Mouse (Mus musculus): ENCODE measurements around the gene Gpr4. TPM values are rescaled to one million over a fixed set of nuclear protein-coding genes. Genes with fewer than 3 reads are reported as not detected.
A peak's percentile ranks its signal among the peaks of the same experiment; 100 is the strongest.

Gene Gpr4
- total RNA-seq, 1 experiment from 2014 or later: 6.2 TPM

DNA sequence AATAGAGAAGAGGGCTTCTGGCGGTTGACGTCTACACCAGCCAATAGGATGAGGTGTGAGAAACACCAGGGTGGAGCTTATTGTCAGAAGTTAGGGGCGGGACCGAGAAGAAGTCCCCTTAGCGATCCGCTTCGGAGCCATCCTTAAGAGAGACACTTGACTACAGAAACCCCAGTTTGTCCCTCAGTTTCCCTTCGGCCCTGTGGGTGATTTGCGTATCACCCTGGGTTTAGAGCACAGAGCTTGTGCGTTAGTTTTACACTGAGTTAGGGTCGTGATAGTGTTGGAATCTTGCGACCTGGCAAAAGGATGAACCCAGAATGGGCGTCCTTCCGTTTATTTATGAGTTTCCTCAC lies 16.4 kb downstream of the Gpr4 start:
- DNase-seq: no peak

DNA sequence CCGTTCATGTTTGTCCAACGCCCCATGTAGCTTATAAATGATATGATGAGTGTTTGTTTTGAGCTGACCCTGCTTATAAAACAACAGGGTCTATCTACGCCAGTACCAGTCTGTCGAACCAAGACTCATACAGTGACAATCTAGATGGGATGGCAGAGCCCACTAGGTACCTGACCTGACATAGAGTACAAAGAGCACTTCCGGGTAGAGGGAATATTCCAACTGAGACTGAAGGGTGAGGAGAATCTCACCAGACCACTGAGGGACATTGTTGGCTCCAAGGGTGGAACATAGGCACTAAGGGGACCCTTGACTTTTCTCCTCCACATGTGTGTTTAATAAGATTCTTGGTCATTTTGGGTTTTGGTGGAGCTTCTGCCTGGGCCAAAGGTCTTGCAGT lies 17.1 kb downstream of the Gpr4 start:
- no peak for DNase-seq

DNA sequence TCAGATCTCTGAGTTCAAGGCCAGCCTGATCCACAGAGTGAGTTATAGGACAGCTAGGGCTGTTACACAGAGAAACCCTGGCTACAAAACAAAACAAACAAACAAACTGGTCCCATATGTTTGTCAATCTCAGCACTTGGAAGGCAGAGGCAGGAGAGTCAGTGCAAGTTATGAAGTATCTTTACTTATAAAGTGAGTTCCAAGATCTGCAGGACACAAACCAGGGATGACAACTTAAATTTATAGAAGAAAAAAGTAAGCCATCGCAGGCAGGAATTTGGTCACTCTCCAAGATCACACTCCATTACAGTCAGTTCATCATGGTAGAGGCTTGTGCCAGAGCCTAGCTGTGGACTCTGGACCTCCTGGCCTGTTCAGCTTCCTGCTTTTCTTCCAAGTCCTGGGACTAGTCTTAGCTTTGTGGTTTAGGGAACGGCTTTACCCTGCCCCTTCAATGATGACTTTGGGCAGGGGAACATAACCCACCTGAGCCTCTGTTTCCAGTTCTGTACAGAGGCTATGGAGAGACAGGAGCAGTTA lies 17.8 kb downstream of the Gpr4 start:
- no peak for DNase-seq

DNA sequence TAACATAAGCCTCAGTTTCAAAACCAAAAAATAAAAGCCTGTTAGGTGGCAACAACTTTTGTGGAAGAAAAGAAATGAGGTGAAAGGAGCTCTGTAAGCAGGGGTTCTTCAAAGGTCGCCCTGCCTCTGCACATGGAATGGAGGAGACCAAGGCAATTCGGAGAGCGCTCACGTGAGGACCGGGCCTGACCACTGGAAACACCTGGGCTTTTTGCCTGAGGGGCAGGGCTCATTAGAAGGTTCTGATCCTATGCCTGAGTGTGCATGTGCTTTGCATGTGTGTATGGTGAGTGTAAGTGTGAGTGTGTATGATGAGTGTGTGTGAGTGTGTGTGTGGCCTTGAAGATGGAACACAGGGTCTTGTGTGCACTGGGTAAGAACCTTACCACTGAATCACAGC lies 18.6 kb downstream of the Gpr4 start:
- no peak for DNase-seq

DNA sequence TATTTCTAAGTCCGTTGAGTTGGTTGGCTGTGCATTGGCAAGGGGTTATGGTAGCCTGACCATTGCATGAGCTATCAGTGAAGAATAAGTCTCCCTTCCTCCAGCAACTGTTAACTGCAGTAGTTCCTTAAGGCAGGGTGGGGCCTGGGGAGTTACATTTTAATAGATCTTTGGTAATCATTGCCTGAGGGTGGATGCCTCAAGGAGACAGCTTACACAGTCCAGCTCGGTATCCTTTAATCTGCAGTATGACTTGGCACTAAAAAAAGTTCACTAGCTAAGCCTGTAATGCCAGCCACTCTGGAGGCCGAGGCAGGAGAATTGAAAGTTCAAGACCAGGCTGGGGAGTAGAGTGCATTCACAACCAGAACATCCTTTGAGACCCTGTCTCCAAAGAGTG lies 19.5 kb downstream of the Gpr4 start:
- no peak for DNase-seq

DNA sequence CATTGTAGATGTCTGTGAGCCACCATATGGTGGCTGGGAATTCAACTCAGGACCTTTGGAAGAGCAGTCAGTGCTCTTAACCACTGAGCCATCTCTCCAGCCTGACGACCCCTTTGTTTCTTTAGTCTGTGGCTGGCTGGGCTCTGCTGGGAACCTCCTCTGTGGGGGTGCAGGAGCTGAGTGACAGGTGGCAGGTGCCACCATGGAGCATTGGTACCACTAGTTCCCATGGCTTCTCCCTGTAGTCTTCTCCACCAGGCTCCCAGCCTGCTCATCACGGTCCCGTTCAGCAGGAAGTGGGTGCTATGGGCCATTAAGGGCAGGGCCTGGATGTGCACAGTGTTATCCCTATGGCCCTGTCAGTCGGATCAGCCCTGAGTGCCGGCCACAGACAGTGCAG lies 22.3 kb downstream of the Gpr4 start:
- DNase-seq: no peak

DNA sequence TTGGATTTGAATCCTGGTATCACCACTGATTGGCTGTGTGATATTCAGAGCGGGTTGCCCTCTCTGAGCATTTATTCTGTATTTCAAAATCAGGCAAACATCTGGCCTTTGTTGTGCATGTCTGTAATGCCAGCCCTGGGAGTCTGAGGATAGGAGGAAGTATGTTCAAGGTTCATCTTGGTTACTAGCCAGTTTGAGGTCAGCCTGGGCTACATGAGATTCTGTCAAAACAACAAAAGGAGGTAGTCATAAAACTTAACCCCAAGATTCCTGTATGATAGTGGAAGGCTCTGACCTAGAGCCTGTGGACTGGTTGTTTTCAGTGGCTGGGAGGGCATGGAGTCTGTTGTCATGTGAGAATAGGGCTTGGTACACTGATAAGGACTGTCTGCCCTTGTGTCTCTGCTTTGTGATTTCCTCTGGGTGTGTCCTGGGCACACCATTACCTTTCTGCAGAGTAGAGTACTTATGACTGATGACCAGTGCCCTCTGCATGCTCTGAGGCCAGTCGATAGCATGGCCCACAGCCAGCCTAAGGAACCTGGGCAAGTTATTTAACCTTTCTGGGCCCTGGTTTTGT lies 22.8 kb downstream of the Gpr4 start:
- DNase-seq: no peak

DNA sequence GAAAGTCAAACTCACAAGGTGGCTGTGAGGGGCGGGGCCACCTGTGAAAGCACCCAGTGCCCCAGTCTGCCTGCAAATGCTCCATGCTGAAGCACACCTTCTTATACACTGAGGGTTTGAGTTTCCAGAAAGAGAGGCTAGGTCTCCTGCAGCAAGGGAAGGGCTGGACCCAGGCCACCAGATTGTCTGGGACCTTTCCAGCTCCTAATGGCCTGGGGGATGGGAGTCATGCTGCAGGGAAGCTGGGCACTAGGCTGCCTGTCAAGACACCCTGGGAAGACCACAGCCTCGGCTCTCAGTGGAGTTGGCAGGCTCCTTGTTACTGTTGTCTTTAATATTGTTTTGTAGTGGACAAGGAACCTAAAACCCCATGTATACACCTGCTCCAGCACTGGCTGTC lies 24.1 kb downstream of the Gpr4 start:
- DNase-seq: no peak

DNA sequence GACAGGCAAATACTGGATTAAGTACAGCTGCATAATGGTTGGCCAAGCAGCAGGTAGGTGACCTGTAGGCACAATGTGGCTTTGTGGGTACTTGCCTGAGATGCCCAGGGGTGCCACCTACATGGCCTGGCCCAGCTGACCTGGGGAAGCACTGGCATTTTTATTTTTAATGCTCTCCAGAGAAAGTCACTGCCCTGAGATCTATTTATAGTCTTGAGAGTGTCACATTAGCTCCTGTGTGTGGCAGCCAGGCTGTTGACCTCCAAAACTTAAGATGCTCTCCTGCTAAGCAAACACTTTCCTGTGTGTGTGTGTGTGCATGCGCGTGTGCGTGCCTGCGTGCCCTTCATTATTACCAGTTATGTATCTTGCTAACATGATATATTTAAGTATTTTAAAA lies 26.0 kb downstream of the Gpr4 start:
- DNase-seq: no peak

DNA sequence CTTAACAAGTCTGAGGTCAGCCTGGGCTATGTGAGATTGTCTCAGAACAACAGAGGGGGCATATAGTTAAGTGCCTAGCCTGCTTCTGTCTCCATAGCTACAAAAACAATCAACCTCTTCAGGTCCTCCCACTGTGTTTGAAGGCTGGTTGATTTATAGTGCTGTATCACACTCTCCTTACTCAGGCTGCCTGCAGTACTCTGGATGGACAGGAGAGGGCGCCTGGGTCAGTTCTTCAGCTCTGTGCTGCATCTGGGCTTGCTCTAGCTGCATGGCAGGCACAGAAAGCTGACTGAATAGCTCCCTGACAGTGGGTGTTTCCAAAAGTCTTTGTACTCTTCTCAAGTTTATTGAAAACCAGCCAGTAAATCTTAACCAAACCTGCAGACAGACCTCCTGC lies 27.1 kb downstream of the Gpr4 start:
- DNase-seq: peak; percentile 88

DNA sequence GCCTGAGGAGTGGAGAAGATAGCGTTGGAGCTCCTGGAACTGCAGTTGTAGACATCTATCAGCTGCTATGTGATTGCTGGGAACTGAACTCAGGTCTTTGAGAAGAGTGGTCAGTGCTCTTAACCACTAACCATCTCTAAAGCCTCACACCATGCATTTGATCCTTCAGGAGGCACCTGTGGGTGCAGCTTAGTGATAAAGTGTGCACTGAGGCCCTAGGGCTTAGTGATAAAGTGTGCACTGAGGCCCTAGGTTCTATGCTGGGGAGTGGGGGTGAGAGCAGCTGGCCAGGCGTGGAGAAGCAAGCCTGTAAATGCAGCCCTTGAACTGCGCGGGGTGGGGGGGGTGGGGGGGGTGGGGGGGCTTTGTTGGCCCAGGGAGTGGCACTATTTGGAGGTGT lies 27.6 kb downstream of the Gpr4 start:
- no peak for DNase-seq

DNA sequence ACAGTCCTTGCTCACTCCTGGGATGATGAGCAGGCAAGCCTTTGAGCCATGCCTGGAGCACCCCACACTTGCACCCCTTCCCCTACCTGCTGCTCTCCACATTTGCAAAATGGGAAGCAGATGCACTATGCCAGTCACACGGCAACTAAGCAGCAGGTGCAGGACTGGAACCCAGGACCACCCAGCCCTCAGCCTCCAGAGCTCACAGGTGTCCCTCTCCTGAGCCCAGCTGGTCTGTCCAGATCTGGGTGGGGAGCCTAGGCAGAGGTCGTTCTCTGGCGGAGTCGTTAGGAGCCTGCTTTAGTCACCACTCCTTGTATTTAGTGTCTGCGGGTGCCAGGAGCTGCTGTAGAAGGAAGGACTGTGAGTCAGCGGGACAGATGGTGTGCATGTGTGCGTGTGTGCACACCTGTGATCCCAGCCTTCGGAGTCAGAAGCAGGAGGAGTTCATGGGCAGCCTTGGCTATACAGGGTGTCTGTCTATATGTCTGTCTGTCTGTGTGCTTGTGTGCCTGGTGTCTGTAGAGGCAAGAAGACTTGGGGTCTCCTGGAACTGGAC lies 28.6 kb downstream of the Gpr4 start:
- no peak for DNase-seq

DNA sequence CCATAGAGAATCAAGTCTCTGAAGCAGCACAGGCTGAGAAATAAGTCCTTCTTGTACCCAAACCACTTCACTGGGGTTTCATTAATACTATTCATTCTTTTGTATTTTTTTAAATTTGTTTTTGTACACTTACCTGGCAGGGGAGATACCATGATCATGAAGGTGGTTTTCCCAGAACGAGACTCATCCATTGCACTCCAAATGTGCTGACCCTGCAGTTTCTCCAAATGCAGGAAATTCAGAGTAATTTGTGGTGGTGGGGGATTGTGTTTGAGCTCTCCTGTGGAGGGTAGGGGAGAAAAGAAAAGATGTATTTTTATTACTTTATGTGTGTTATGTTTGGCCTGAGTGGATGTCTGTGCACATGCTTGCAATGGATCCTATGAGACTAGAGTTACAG lies 29.7 kb downstream of the Gpr4 start:
- no peak for DNase-seq

DNA sequence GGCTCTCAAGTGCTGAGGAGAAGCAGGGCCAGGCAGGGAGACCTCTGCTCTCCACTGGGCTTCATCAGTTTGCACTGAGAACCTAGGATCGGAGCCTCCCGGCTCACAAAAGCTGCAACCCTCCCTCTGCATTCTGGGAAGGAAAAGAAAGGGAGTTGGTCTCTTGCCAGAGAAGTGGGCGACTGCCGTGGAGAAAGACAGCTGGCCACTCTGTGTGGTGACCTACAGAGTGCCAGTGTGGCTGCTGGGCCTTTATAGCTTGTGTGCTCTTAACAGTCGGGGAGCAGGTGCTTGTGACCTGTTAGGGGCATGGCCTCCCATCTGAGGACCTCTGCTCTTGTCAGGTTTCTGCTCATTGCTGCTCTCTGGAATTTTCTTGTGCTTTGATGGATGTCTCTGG lies 31.5 kb downstream of the Gpr4 start:
- no peak for DNase-seq

DNA sequence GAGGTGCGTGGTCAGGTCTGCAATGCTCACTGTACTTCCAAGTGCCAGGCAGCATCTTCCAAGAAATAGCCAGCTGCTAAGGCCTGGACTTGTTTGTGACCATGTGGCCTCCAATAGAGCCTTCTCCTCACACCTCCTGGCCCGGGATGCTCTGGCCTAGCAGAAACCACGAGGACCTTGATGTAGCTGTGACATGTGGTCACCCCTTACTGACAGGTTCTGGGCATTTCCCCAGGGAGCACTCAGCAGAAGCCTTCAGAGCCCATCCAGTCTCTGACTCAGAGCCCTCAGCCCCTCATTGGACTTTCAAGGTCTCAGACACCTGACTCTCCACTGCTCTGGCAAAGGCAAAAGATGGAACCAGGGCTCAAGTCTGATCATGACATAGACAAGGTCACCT lies 32.7 kb downstream of the Gpr4 start:
- no peak for DNase-seq

DNA sequence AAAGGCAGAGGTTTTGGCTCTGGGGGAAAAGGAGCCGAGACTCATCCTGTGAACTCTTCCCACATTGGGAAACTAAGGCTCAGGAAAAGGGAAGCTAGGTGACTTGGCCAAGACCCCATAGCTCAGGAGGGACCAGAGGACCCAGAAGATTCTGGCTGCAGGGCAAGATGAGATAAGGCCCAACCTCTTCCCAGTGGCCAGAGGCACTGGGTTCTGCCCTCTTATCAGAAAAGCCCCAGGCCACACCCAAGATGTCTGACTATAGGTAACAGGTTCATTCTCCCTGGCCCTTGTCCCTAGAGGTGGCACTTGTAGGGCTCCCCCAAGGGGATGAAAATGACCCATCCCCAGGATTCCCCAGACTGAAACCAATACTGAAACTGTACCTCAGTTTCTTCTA lies 34.5 kb downstream of the Gpr4 start:
- DNase-seq: no peak

DNA sequence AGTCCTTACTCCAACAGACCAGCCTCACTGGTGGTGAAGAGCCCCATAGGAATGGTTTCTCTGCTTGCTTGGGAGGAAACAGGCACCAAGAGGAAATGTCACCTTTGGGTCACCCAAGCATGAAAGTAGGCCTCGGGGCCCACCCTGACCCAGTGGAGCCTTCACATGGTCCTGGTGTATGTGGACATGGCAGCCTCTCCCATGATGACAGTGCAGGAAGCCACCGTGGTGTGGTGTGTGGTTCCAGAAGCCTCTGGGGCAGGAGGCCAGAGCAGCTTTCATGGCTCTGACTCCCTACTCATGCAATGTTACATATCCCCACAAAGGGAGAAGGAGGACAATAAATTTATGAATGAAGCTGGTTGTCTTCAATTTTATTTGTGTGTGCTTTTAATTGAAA lies 35.2 kb downstream of the Gpr4 start:
- no peak for DNase-seq

DNA sequence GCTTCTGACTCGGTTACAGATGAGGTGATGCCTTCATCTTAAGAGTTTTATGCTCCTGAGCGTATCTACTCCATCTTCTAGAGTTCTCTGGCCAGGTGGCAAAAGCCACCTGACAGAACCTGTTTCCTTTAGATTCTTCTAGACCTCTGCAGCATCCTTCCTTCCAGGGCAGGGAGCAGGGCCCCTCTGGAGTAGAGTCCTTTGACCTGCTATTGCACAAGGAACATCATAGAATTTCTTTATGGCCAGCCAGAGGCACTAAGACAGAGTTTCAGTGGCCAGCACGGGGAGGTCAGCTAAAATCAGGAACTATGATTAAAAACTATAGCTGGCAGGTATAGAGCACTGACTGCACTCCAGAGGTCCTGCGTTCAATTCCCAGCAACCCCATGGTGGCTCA lies 39.7 kb downstream of the Gpr4 start:
- DNase-seq: no peak

DNA sequence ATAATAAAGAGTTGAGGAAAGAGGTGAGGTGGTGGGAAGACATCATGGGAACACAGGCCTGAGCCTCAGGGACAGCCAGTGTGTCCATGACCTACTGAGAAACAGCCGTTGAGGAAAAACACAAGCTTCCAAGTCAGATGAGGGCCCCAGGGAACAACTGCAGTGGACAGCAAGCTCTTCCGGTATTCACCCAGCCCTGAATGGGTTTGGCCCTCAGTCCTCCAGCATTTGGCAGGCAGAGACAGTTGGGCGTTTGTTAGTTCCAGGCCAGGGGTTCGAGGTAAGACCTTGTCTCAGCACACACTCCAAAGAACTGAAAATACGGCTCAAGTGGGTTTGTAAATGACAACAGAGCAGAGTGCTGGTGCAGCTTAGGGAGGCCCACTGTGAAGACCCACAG lies 41.1 kb downstream of the Gpr4 start:
- no peak for DNase-seq

DNA sequence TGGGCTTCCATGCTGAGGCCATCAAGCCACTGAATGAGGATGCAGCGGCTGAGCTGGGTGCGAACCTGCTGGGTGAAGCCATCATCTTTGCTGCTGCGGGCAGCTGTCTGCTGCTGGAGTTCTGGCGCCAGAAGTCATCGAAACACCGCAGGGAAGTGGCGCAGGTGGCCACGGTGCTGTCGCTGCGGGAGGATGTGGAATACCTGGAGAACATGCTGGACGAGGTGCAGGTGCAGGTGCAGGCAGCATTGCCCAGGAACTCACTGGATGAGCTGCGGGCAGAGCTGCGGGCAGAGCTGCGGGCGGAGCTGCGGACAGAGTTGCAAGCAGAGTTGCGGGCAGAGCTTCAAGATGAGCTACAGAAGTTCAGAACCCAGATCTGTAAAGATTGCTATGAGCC lies 43.1 kb downstream of the Gpr4 start:
- DNase-seq: no peak

DNA sequence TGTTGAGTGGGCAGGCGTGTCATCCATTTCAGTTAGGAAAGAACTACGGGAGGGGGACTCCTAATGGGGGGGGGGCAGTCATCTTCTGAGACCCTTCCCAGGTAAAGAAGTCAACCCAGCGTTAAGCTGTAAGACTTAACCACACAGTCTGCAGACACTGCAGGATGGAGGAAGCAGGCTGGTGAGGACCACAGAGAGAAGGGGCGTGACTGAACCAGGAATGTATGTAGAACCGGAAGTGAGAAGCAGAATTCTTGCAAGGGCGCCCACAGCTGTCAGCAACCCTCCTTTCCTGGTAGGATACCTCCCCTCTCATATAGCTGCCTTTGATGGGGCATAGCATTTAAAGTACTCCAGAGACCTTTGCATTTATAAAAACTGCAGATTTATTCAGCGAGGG lies 44.2 kb downstream of the Gpr4 start:
- DNase-seq: no peak

DNA sequence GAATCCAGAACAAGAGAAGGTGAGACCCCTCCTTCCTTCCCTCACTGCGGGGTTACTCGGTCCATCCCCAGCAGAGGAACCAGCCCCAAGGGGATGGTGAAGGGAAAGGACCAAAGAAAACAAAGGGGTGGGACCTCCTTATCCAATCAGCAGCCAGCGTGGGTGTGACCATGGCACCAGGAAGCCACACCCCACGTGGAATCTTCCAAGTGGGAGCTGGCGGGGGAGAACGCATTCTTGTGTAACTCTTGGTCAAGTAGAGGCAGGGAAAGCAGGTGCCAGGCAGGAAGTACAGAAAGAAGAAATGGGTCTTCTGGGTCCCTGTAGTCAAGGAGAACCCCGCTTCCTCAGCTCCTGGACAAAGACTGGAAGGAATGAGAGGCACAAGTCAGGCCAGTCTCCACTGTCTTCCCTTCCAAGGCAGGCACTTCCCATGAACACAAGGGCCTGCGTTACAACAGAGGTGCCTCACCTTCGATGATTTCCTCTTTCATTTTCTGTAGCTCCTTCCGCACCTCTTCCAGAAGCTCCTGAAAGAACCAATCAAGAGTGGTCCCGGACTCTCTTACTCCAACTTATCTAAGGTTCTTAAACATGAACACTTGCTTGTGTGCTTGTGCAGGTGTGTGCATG lies 45.2 kb downstream of the Gpr4 start:
- DNase-seq: peak; percentile 55

DNA sequence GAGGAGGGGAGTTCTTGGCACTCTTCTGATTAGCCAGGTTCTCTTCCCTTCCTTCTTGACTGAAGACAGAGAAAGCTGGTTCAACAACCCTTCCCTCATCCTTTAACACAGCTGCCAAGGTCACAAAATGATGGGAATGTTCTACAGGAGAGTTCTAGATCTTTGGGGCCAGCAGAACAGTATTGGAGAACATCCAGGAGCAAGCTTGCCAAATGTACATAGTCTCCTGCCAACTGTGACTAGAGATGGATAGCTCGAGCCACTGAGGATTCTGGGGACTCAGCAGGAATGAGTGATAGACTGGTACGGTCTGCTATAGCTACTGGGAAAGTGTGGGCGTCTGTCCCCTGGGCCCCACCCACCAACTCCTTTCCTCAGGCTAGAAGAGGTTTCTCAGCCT lies 46.0 kb downstream of the Gpr4 start:
- no peak for DNase-seq

DNA sequence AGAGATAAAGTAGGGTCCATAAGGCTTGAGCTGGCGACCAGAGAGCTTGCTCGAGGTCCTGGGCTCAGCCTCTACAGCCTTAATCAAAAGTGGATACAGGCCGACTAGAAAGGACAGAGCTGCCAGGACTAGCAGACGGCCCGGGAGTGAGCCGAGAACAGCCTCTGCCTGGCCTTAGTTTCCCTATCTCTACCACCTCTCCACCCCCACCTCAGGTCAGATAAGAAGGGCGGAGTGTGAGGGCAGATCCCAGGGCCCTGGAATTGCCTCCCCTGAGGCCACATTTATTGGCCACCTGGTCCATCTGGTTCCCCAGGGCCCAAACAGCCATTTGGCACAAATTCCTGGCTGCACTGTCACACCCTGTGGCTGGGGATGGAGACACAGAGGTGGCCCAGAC lies 52.8 kb downstream of the Gpr4 start:
- DNase-seq: no peak
